Mouse (Mus musculus) liver, postnatal 0 days (tissue): ENCODE measurements around the gene Plekhn1.

Source experiments
- CTCF ChIP-seq: sonication (generic); IDR thresholded peaks from 2 replicates; pipeline ENCODE4 v1.5.1; 2016; ENCODE audit warnings: antibody characterized with exemption, low read depth
- EP300 ChIP-seq: IDR thresholded peaks from 2 replicates; pipeline ENCODE4 v1.6.1; 2016; ENCODE audit warnings: antibody characterized with exemption, low read depth, mild to moderate bottlenecking

GRCm38 (mm10) chr4:156188811-156189323 lies 45.8 kb downstream of the Plekhn1 start:
- no peak for TF ChIP-seq CTCF
- TF ChIP-seq EP300: no peak
